Mouse (Mus musculus) layer of hippocampus, adult 9-11 months (tissue): ENCODE results near the gene Trim71.
A peak's percentile ranks its signal among the peaks of the same experiment; 100 is the strongest.

Experiments used
- DNase-seq: peaks from one replicate; pipeline ENCODE4 v3.0.0; 2022

Trim71 gene

GRCm38 (mm10) chr9:114556276-114556855 is 7.8 kb downstream of the Trim71 start:
- no peak for DNase-seq

GRCm38 (mm10) chr9:114554355-114554979 is 9.7 kb downstream of the Trim71 start:
- DNase-seq = no peak

- DNase-seq = no peak
Measured at GRCm38 (mm10) chr9:114553828-114554227, 10.3 kb downstream of the Trim71 start.

- DNase-seq = no peak
Measured at GRCm38 (mm10) chr9:114550033-114550432, 14.1 kb downstream of the Trim71 start.

GRCm38 (mm10) chr9:114549117-114549516 is 15.1 kb downstream of the Trim71 start:
- DNase-seq = no peak

GRCm38 (mm10) chr9:114548496-114548895 is 15.7 kb downstream of the Trim71 start:
- no peak for DNase-seq

- DNase-seq = no peak
Measured at GRCm38 (mm10) chr9:114547643-114548077, 16.5 kb downstream of the Trim71 start.

- no peak for DNase-seq
Measured at GRCm38 (mm10) chr9:114546765-114547164, 17.4 kb downstream of the Trim71 start.

GRCm38 (mm10) chr9:114544754-114545393 is 19.3 kb downstream of the Trim71 start:
- DNase-seq = no peak

GRCm38 (mm10) chr9:114543882-114544753 is 20.1 kb downstream of the Trim71 start:
- DNase-seq = no peak

GRCm38 (mm10) chr9:114541279-114541741 is 22.9 kb downstream of the Trim71 start:
- DNase-seq = no peak

- DNase-seq = no peak
Measured at GRCm38 (mm10) chr9:114538996-114539563, 25.1 kb downstream of the Trim71 start.

GRCm38 (mm10) chr9:114536628-114537027 is 27.5 kb downstream of the Trim71 start:
- no peak for DNase-seq

GRCm38 (mm10) chr9:114534747-114535517 is 29.2 kb downstream of the Trim71 start:
- DNase-seq = peak; percentile 11

GRCm38 (mm10) chr9:114533848-114534247 is 30.3 kb downstream of the Trim71 start:
- no peak for DNase-seq

GRCm38 (mm10) chr9:114531276-114531675 is 32.9 kb downstream of the Trim71 start:
- DNase-seq = no peak

GRCm38 (mm10) chr9:114528680-114529048 is 35.5 kb downstream of the Trim71 start:
- no peak for DNase-seq

- no peak for DNase-seq
Measured at GRCm38 (mm10) chr9:114527992-114528679, 36.0 kb downstream of the Trim71 start.

GRCm38 (mm10) chr9:114527085-114527484 is 37.1 kb downstream of the Trim71 start:
- DNase-seq = no peak

- DNase-seq = no peak
Measured at GRCm38 (mm10) chr9:114526581-114526980, 37.6 kb downstream of the Trim71 start.

GRCm38 (mm10) chr9:114525891-114526290 is 38.3 kb downstream of the Trim71 start:
- no peak for DNase-seq
